Mouse (Mus musculus) fibroblast of lung, adult 2 months (primary cell): ENCODE measurements at regions not wholly inside any gene's neighbourhood (a gene's known extent, or its start where the extent isn't known, plus 50 kb on each side); places are given as distances from the start of the nearest gene placed in this dataset.
"Not testable (repeated sequence)": the region's sequence is repeated elsewhere in the genome, so short reads cannot be mapped to it uniquely, and the experiment has no call there.

Source experiments
- DNase-seq: peaks from one replicate; pipeline ENCODE4 v3.0.0-alpha.2; 2011; ENCODE audit warnings: low read depth

GRCm38 (mm10) chr1:157048996-157049395, 59.5 kb downstream of the Tex35 start:
- no peak for DNase-seq

GRCm38 (mm10) chr1:157048201-157048923, 60.1 kb downstream of the Tex35 start:
- DNase-seq: no peak

- no peak for DNase-seq
These were observed 60.7 kb downstream of the Tex35 start for GRCm38 (mm10) chr1:157047751-157048200.

GRCm38 (mm10) chr1:157046760-157047182, 61.7 kb downstream of the Tex35 start:
- DNase-seq: no peak

GRCm38 (mm10) chr1:157039836-157040196, 68.7 kb downstream of the Tex35 start:
- no peak for DNase-seq

- DNase-seq: no peak
These were observed 69.3 kb downstream of the Tex35 start for GRCm38 (mm10) chr1:157039016-157039835.

- no peak for DNase-seq
These were observed 70.1 kb downstream of the Tex35 start for GRCm38 (mm10) chr1:157038111-157039008.

GRCm38 (mm10) chr1:157037246-157037991, 71.1 kb downstream of the Tex35 start:
- no peak for DNase-seq

GRCm38 (mm10) chr1:157036779-157037178, 71.7 kb downstream of the Tex35 start:
- no peak for DNase-seq

- not testable (repeated sequence) for DNase-seq
These were observed 73.3 kb downstream of the Tex35 start for GRCm38 (mm10) chr1:157035221-157035620.

- no peak for DNase-seq
These were observed 79.8 kb downstream of the Tex35 start for GRCm38 (mm10) chr1:157028682-157029081.

GRCm38 (mm10) chr1:157027681-157028080, 80.8 kb downstream of the Tex35 start:
- no peak for DNase-seq

GRCm38 (mm10) chr1:157023462-157023861, 84.0 kb upstream of the Ralgps2 start:
- DNase-seq: no peak

GRCm38 (mm10) chr1:157022456-157023435, 83.3 kb upstream of the Ralgps2 start:
- no peak for DNase-seq

- DNase-seq: no peak
These were observed 80.5 kb upstream of the Ralgps2 start for GRCm38 (mm10) chr1:157019892-157020291.

- DNase-seq: no peak
These were observed 79.3 kb upstream of the Ralgps2 start for GRCm38 (mm10) chr1:157018726-157019125.

- no peak for DNase-seq
These were observed 78.0 kb upstream of the Ralgps2 start for GRCm38 (mm10) chr1:157017198-157017994.

- DNase-seq: no peak
These were observed 77.2 kb upstream of the Ralgps2 start for GRCm38 (mm10) chr1:157016625-157017024.
